Mouse (Mus musculus) myocyte (in vitro differentiated cells): ENCODE data around the gene Bahcc1. TPM values are rescaled to one million over a fixed set of nuclear protein-coding genes. Genes with fewer than 3 reads are reported as not detected.

Experiments used
- H3K27me3 ChIP-seq: one replicate; pipeline ENCODE4 v1.6.1; 2011; ENCODE audit not compliant: control insufficient read depth, insufficient read depth, insufficient read length
- H3K36me3 ChIP-seq: one replicate; pipeline ENCODE4 v1.6.1; 2011; ENCODE audit not compliant: control insufficient read depth, insufficient read depth
- H3K4me2 ChIP-seq: one replicate; pipeline ENCODE4 v1.6.1; 2011; ENCODE audit warnings: low read depth, control low read depth
- H3K4me3 ChIP-seq: one replicate; pipeline ENCODE4 v1.5.1; 2011; ENCODE audit warnings: mild to moderate bottlenecking, control low read depth, moderate library complexity
- H3K79me2 ChIP-seq: one replicate; pipeline ENCODE4 v1.6.1; 2011; ENCODE audit not compliant: control insufficient read depth, insufficient read depth
- H3ac ChIP-seq: one replicate; pipeline ENCODE4 v1.6.1; 2011; ENCODE audit not compliant: control insufficient read depth, insufficient read length
- CEBPB ChIP-seq: IDR thresholded peaks from 2 replicates; pipeline ENCODE4 v1.6.1; 2011; ENCODE audit warnings: mild to moderate bottlenecking, moderate library complexity; ENCODE audit not compliant: poor library complexity, insufficient read depth, severe bottlenecking
- MAX ChIP-seq: IDR thresholded peaks from one replicate; pipeline ENCODE4 v1.6.1; 2011; ENCODE audit warnings: low read depth, mild to moderate bottlenecking, control low read depth
- MYOD1 ChIP-seq, 3 experiments: IDR thresholded peaks; one replicate each; pipeline ENCODE4 v1.6.1; 2011; ENCODE audit warnings: control low read depth in 2 of 3, low read depth in 2 of 3, mild to moderate bottlenecking in 2 of 3, moderate library complexity in 1 of 3; ENCODE audit not compliant: insufficient read length in 2 of 3, control insufficient read depth in 1 of 3
- MYOG ChIP-seq, 3 experiments: IDR thresholded peaks; one replicate each; pipeline ENCODE4 v1.6.1; 2011; ENCODE audit warnings: control low read depth in 2 of 3, low read depth in 2 of 3, mild to moderate bottlenecking in 2 of 3; ENCODE audit not compliant: insufficient read length in 2 of 3, control insufficient read depth in 1 of 3, insufficient read depth in 1 of 3
- POLR2A ChIP-seq: IDR thresholded peaks from one replicate; pipeline ENCODE4 v1.6.1; 2011; ENCODE audit warnings: low read depth, mild to moderate bottlenecking, control low read depth, moderate library complexity; ENCODE audit not compliant: insufficient read length
- POLR2AphosphoS2 ChIP-seq: IDR thresholded peaks from one replicate; pipeline ENCODE4 v1.6.1; 2011; ENCODE audit warnings: low read depth, control low read depth; ENCODE audit not compliant: insufficient read length
- REST ChIP-seq: IDR thresholded peaks from one replicate; pipeline ENCODE4 v1.6.1; 2011; ENCODE audit warnings: mild to moderate bottlenecking, control low read depth, moderate library complexity; ENCODE audit not compliant: insufficient read depth, insufficient read length
- SRF ChIP-seq: IDR thresholded peaks from one replicate; pipeline ENCODE4 v1.6.1; 2011; ENCODE audit warnings: low read depth; ENCODE audit not compliant: control insufficient read depth, insufficient read length
- TCF12 ChIP-seq: IDR thresholded peaks from one replicate; pipeline ENCODE4 v1.6.1; 2011; ENCODE audit warnings: mild to moderate bottlenecking, control low read depth; ENCODE audit not compliant: poor library complexity, insufficient read depth, severe bottlenecking
- USF1 ChIP-seq: IDR thresholded peaks from one replicate; pipeline ENCODE4 v1.6.1; 2011; ENCODE audit warnings: low read depth, mild to moderate bottlenecking, control low read depth, moderate library complexity
- polyA plus RNA-seq: library from polyadenylated mRNA; unstranded; fragments of >200 nt; fragmentation: generic; extraction: Trizol; gene quantifications from one replicate; pipeline ENCODE4 v1.2.1, GENCODE M21; 2012; ENCODE audit warnings: missing spikeins

Bahcc1 gene
- polyA plus RNA-seq, 1 experiment = 6.3 TPM

GRCm38 (mm10) chr11:120240941-120241890, 8.5 kb downstream of the Bahcc1 start:
- Histone ChIP-seq H3K36me3 (no peaks in the 10 kb centered on the region), H3K4me2 (peak overlapping the region; percentile 89), H3K27me3 (no peaks in the 10 kb centered on the region), H3K4me3 (peak overlapping the region; percentile 84), H3K79me2 (peaks cover 26% of the 10 kb centered on the region), H3ac (no peak overlapping the region)
- TF ChIP-seq MYOG (IDR thresholded peaks at IDR 0.05; ENCODE audit: control insufficient read depth in 1 of 3, insufficient read depth in 1 of 3, insufficient read length in 2 of 3, low read depth in 2 of 3) = peak in 1 of 3 experiments; percentile 16
- TF ChIP-seq TCF12 = no peak

GRCm38 (mm10) chr11:120241981-120242725, 9.4 kb downstream of the Bahcc1 start:
- Histone ChIP-seq H3K79me2 (peaks cover 24% of the 10 kb centered on the region), H3K4me2 (peak overlapping the region; percentile 43), H3K27me3 (no peaks in the 10 kb centered on the region), H3ac (no peak overlapping the region), H3K36me3 (no peaks in the 10 kb centered on the region), H3K4me3 (no peak overlapping the region)
- TF ChIP-seq REST = no peak
- no peak for TF ChIP-seq MAX
- TF ChIP-seq USF1 = no peak
- no peak for TF ChIP-seq CEBPB

GRCm38 (mm10) chr11:120242726-120243530, 10.2 kb downstream of the Bahcc1 start:
- Histone ChIP-seq H3K36me3 (no peaks in the 10 kb centered on the region), H3K27me3 (no peaks in the 10 kb centered on the region), H3K4me2 (peak overlapping the region; percentile 43), H3K4me3 (no peak overlapping the region), H3K79me2 (peaks cover 19% of the 10 kb centered on the region), H3ac (no peak overlapping the region)
- TF ChIP-seq MAX = no peak
- no peak for TF ChIP-seq SRF
- TF ChIP-seq TCF12 = no peak
- TF ChIP-seq MYOG (IDR thresholded peaks at IDR 0.05; ENCODE audit: control insufficient read depth in 1 of 3, insufficient read depth in 1 of 3, insufficient read length in 2 of 3, low read depth in 2 of 3) = peak in 1 of 3 experiments; percentile 84
- TF ChIP-seq POLR2AphosphoS2 = no peak
- TF ChIP-seq POLR2A = no peak
- peak in 1 of 3 experiments; percentile 72 for TF ChIP-seq MYOD1 (IDR thresholded peaks at IDR 0.05; ENCODE audit: control insufficient read depth in 1 of 3, insufficient read length in 2 of 3, low read depth in 2 of 3)

GRCm38 (mm10) chr11:120243531-120243820, 10.7 kb downstream of the Bahcc1 start:
- Histone ChIP-seq H3K4me2 (no peak overlapping the region), H3K27me3 (no peaks in the 10 kb centered on the region), H3ac (no peak overlapping the region), H3K36me3 (no peaks in the 10 kb centered on the region), H3K4me3 (no peak overlapping the region), H3K79me2 (peaks cover 17% of the 10 kb centered on the region)
- no peak for TF ChIP-seq TCF12
- no peak for TF ChIP-seq CEBPB
- TF ChIP-seq POLR2A = no peak
- peak in 2 of 3 experiments; percentile 1 to 79 for TF ChIP-seq MYOD1 (IDR thresholded peaks at IDR 0.05; ENCODE audit: control insufficient read depth in 1 of 3, insufficient read length in 2 of 3, low read depth in 2 of 3)
- no peak for TF ChIP-seq REST
- TF ChIP-seq POLR2AphosphoS2 = no peak
- TF ChIP-seq MYOG (IDR thresholded peaks at IDR 0.05; ENCODE audit: control insufficient read depth in 1 of 3, insufficient read depth in 1 of 3, insufficient read length in 2 of 3, low read depth in 2 of 3) = peak in 1 of 3 experiments; percentile 75

- Histone ChIP-seq H3K27me3 (no peaks in the 10 kb centered on the region), H3K36me3 (no peaks in the 10 kb centered on the region), H3K79me2 (peaks cover 14% of the 10 kb centered on the region), H3K4me3 (no peak overlapping the region), H3ac (no peak overlapping the region), H3K4me2 (peak overlapping the region; percentile 10)
- TF ChIP-seq CEBPB = 0 out of 2 replicates have a peak, but pooled peaks have one; percentile 21
- TF ChIP-seq POLR2A = peak; percentile 32
- TF ChIP-seq POLR2AphosphoS2 = no peak
These were observed 15.5 kb downstream of the Bahcc1 start for GRCm38 (mm10) chr11:120248160-120248793.
